Mouse (Mus musculus): ENCODE results near the gene Pde9a.

GRCm38 (mm10) chr17:31379863-31380262 lies 6.1 kb upstream of the Pde9a start:
- TF ChIP-seq CTCF (conservative IDR thresholded peaks at IDR 0.05; ENCODE audit: low read length) (no peak), NANOG (IDR thresholded peaks at IDR 0.05; ENCODE audit: borderline replicate concordance, low read length) (no peak), POU5F1 (IDR thresholded peaks at IDR 0.05; ENCODE audit: borderline replicate concordance, low read length) (no peak)

Measured in E14TG2a.4 (cell line).